Mouse (Mus musculus) liver, adult (tissue): Measurements from ENCODE around the gene Zfpm1.

Experiments
- GATA4 ChIP-seq: IDR thresholded peaks from 2 replicates; pipeline ENCODE4 v1.6.1; 2014; ENCODE audit warnings: mild to moderate bottlenecking, low read length; ENCODE audit not compliant: insufficient replicate concordance

Gene Zfpm1

DNA sequence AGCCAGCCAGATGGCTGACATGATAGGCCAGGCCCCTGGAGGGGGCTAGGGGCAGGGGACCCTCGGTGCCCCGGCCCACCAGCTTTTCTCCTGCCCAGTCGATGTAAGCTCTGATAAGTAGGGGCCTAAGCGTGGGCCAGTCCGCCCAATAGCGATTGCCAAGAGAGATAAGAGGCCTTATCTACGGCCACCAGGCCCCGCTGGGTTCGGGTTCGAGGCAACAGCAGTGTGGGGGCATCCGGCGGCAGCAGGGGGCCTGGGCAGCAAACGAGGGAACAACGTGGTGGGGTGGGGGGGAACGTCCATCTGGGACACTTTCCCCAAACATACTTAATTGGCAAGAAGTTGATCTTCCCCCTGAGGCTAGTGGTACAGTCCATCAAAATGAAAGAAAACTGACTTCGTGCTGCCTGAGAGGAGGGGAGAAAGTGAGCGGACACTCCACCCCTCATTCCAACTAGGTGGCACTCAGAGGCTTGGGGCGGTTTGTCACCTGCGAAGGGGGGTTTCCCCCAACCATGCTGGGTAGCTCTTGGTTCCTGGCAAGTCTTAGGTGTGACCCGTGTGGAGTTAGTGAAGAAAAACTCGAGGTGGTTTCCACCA is 2.8 kb downstream of the Zfpm1 start:
- TF ChIP-seq GATA4 = peak; percentile 14; the same call in 1 of the 2 replicates

DNA sequence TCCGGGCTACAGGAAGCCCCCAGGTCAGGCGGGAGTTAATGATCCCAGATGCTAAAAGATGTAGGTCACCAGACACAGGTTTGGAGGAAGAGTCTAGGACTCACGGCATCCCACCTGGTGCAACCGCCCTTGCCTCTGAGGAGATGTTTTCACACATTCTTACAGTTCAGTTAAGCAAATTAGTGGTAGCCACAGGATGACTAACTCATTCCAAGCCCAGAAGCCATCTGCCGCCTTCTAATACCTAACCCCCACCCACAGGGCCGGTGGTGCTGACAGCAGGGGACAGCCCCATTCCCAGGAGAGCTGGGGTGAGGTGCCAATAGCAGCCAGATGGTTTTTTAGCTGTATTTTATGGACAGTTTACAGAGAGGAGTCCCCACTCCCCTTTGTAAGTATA is 3.8 kb downstream of the Zfpm1 start:
- no peak for TF ChIP-seq GATA4

DNA sequence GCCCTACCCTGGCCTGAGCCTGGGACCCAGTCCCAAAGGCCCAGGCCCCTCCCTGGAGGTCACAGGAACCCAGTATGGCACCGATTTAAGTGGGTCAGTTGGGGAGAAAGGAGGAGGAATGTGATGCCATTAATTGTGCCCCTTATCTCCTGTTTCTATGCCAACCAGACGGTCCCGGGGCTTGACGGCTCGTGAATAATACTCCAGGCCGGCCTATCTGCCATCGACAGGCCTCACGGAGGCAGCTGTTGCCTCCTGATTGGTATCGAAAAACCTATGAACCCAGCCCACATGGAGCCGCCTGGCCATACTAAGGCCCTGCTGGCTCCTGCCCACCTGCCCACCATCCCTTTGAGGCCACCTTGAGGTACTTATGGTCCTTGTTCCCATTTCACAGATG is 5.0 kb downstream of the Zfpm1 start:
- TF ChIP-seq GATA4 = no peak

DNA sequence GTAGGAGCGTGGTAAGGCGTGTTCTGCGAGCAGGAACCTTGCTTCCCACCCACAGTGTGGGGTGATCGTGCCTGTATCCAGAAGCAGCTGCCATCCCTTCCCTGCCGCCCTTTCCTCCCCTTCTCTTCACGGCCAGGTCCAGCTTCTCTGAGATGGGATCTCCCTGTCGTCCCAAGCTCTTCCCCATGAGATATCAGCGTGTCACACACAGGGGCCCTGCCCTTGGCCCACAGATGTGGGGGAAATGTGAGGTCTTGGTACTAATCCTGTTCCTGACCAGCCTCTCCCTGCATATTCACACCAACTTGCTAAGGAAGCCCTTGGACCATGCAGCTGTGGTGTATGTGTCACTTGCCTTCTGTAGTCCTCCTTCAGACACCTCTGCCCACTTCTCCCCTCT is 5.8 kb downstream of the Zfpm1 start:
- no peak for TF ChIP-seq GATA4

DNA sequence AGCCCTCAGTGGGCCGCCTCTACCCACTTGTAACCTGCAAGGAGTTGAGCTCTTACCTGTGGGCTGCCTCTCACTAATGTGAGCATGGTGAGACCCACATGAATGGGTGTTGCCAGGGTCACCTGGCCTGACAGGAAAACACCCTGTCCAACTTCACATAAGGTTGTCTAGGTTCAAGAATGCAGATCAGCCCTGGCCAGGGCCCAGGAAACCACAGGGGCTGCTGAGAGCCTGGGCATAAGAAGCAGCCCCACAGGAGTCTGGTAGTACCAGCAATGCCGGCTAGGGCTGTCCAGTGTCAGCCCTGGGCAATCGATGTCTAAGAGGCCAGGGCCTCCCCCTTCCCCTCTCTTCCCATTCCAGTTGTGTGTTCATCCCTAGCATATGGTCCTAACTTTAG is 6.4 kb downstream of the Zfpm1 start:
- no peak for TF ChIP-seq GATA4

DNA sequence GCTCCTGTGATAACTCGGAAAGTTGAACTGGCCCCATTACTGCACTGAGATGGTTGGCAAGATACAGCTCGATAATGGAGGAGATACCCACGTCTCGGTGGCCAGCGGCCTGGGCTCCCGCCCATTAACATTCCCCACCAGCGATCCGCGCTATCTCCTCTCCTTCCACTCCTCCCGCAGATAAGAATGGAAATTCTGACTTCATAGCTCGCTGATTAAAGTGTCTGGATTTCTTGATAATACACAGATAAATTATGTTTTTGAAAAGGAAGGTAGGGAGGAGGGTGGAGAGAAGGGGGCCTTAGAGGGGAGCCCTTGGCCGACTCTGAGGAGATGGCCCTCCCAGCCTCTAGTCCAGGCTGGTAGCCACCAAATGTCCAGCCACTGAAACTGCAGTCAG is 9.1 kb downstream of the Zfpm1 start:
- TF ChIP-seq GATA4 = no peak

DNA sequence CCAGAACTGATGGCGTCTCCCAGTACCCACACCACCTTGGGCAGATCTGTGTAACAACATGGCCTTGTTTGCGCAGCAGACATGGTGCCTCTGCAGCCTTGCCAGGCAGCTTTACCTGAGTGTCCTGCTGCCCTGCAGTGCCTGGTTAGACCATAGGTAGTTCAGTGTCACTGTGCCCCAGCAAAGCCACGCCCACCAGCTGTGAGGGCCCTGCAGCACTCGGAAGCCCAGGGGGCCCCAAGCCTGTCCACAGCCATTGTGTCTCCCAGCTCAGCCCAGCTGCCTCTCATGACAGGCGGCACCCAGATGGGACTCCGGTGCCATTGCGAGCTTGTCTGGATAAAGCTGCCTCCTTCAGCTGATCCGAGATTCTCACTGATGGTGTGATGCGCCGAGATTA is 9.6 kb downstream of the Zfpm1 start:
- no peak for TF ChIP-seq GATA4

DNA sequence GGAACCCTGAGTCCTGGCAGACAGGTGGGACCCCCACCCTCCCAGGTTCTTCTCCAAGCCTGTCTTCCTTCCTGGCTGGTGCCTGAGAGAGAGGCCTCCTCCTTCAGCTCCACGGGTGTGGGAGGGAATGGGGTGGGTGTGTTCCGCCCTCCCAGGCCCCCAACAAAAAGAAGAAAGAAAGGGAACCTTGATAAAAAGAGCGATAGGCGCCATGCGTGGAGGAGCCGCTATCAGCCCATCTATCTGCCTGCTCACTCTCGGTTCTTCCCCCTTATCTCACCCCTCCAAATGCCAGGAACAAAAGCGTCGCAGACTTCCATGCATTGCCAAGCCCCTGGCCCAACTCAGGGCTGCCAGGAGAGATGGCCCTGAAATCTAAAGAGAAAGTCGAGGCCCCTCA is 11.5 kb downstream of the Zfpm1 start:
- no peak for TF ChIP-seq GATA4

DNA sequence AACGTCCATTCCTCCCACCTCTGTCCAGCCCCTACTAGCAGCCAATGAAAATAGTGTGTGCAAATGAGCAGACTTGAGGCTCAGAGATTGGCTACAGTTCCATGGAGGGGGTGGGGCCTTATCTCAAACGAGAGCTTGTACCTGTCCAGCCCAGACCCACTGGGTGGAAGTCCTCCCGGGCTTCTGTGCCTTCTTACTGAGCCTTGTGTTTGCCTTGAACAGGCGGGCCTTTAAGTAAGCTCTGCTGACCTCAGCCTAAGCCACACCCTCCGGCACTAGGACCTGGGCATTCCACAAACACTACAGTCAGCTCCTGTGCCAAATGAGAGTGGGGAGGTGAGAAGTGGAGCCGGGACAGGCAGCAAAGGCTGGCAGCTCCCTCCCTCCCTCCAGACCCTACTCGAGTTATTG is 12.3 kb downstream of the Zfpm1 start:
- peak; percentile 75; the same call in 1 of the 2 replicates for TF ChIP-seq GATA4

DNA sequence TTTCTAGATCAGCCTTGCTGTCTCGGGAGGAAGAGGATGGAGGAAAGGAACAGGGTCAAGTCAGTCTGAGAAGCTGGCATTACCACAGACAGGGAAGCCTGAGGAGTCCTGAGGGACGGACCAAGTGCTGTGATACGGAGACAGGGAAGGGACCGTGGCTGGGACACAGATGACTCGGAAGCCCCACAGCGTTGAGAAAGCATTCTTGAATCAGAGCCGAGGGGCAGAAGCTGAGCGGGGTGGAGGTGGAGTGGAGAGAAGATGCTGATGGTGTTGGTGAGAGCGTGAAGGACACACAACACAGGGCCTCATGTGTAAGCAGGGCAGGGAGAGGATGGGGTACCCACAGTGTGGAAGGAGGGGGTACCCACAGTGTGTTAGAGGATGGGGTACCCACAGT is 13.4 kb downstream of the Zfpm1 start:
- TF ChIP-seq GATA4 = no peak

DNA sequence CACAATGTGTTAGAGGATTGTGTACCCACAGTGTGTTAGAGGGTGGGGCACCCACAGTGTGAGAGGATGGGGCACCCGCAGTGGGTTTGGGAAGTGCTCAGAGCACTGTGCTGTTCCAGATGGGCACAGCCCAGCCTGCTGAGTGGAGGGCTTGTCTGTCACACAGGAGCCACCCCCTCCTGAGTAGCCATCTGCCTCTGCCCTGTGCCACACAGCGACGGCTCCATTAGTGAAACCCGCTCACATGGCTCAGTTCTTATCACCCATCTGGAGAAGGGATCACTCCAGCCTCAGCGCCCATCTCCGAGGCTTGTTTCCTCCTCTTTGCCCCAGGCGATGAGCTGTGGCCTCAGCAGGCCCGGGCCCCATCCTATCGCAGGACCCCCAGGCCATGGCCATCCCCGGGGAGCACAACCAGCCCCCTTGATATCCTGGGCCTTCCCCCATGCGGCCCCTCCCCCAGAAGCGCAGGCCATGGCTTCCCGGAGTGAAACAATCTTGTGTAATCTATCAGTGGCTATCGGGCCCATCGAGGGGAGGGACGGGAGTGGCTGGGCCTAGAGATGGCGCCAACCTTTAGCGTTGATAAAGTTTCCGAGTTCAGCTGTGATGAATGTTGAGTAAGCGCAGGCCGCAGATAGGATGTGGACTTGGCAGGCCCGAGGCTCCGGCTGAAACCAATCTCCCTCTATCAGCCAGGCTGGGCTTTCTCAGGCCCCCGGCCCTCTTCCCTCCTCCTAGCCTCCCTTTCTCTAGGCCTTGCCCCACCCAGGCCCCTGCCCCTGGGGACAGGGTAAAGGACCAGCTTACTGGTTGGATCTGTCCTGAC is 14.4 kb downstream of the Zfpm1 start:
- peak; percentile 98 for TF ChIP-seq GATA4

DNA sequence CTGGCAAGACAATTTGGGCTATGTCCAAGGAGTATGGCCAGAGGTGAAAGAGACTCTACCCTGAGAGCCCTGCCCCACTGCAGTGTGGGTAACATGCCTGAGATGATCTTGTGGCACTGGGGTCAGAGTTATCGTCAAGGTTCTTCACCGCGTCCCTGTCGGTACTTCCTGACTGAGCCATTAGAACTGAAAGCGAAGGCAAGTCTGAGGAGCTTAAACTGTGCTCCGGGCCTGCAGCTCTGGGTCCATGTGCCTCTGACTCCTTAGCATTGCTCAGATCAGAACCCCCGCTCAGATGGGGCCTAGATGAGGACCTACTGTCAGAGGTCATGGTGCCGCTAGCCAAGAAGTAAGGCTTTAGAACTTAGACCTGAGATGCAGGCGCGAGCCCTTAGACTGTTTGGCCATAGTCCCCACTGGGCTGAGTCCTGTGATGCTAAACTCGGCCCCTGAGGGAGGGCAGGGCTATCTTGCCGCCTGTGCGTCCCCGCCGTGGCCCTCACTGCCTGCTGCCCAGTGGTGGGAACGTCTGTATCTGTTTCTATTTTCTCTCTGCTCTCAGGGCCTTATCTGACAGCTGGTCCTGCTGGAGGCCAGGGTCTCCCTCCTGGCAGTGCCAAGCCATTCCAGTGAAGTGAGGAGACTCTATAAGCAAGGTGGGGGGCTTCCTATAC is 17.8 kb downstream of the Zfpm1 start:
- TF ChIP-seq GATA4 = peak; percentile 9; the same call in 1 of the 2 replicates

DNA sequence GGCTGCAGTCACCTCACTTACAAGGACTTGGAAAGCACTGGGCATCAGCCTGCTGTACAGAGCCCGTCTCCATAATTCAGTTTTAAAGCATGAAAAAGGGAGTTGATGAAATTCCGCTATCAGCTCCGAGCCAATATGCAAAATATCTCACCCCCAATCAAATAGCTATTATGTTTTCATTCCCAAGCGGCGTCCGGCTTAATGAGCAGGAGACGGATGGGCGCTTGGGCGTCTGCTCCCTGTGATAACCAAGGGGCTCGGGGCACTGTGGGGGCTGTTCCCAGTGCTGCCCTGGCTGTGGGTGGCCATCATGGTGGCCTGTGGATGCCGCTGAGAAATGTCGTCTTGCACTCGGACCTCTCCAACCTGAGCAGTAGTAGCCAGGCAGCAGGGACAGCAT is 19.1 kb downstream of the Zfpm1 start:
- no peak for TF ChIP-seq GATA4

DNA sequence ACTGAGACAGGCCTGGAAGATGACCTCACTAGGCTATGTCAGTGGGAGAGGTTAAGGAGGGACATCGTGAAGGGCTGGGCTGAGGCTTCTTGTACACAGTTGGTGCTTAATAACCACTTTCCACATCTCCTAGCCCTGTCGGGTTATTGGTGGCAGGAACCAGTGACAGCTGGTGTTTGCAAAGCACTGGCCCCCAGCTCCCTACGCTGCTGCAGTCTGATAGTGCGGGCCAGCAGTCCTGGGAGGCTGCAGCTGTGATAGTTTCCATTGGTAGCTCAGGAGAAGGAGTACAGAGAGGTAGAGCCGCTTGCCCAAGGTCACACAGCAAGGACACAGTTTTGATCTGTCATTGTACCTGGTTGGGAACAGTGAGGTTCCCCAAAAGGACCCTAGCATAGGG is 19.9 kb downstream of the Zfpm1 start:
- TF ChIP-seq GATA4 = no peak

DNA sequence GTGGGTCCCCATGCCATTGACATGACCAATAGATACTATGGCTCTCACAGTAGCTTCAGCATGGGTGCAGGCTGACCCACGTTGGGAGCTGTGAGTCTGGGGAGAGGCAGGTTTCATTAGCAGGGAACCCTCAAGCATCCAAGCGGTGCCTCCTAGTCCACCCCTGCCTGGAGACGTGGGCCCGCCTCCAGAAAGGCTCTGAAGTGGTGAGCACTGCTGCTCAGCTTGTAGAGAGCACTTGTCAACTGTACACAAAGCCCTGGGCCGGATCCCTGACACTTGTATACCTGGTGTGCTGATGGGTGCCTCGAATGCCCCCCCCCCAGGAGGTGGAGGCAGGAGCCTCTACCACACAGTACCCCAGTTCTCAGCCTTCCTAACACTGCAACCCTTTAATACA is 21.5 kb downstream of the Zfpm1 start:
- no peak for TF ChIP-seq GATA4

DNA sequence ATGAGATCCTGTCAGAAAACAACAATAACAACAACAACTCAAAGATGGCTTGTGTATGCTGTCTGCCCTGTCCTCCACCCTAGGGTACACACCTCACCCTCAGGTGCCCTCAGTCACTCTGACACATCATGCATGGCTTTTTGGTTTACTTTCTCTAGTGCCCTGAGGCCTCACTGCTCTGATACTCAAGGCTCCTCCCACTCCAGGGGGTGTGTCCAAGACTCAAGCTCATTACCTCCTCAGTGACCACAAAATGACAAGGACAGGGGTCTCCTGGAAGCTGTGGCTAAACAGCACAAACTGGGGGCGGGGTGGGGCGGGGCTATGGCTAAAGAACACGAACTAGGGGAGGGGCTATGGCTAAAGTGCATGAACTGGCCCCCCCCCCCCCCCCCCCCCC is 22.1 kb downstream of the Zfpm1 start:
- TF ChIP-seq GATA4 = no peak
